Mouse (Mus musculus): ENCODE data around the gene Ccdc173. TPM values are rescaled to one million over a fixed set of nuclear protein-coding genes. Genes with fewer than 3 reads are reported as not detected.
"Not testable (repeated sequence)": the region's sequence is repeated elsewhere in the genome, so short reads cannot be mapped to it uniquely, and the experiment has no call there.

Gene Ccdc173
- polyA plus RNA-seq, 1 experiment from 2014 or later = 2.4 TPM

- ATAC-seq = peak; percentile 86
- peak overlapping the region; percentile 65 for H3K4me2 ChIP-seq (ENCODE audit: low read length)
- WGBS = 1% methylated on average over 30 of the region's 45 CpGs
- peak overlapping the region; percentile 97 for H3K27ac ChIP-seq (ENCODE audit: low read depth, low read length)
- peak overlapping the region; percentile 77 for H3K4me3 ChIP-seq (ENCODE audit: low read length)
- no peaks in the 10 kb centered on the region for H3K27me3 ChIP-seq (replicated peaks; ENCODE audit: control insufficient read depth, insufficient read depth, low read length)
- H3K9me3 ChIP-seq (ENCODE audit: control insufficient read depth, low read length) = no peaks in the 10 kb centered on the region
- peaks cover 27% of the 10 kb centered on the region for H3K4me1 ChIP-seq (ENCODE audit: control insufficient read depth, insufficient read depth, low read depth, low read length)
- peak overlapping the region; percentile 99 for H3K9ac ChIP-seq (ENCODE audit: low read depth, low read length)
- H3K36me3 ChIP-seq (ENCODE audit: control insufficient read depth, insufficient read depth, low read length) = no peaks in the 10 kb centered on the region
These were observed 33.8 kb upstream of the Ccdc173 start for GRCm38 (mm10) chr2:69823129-69823677.

DNA sequence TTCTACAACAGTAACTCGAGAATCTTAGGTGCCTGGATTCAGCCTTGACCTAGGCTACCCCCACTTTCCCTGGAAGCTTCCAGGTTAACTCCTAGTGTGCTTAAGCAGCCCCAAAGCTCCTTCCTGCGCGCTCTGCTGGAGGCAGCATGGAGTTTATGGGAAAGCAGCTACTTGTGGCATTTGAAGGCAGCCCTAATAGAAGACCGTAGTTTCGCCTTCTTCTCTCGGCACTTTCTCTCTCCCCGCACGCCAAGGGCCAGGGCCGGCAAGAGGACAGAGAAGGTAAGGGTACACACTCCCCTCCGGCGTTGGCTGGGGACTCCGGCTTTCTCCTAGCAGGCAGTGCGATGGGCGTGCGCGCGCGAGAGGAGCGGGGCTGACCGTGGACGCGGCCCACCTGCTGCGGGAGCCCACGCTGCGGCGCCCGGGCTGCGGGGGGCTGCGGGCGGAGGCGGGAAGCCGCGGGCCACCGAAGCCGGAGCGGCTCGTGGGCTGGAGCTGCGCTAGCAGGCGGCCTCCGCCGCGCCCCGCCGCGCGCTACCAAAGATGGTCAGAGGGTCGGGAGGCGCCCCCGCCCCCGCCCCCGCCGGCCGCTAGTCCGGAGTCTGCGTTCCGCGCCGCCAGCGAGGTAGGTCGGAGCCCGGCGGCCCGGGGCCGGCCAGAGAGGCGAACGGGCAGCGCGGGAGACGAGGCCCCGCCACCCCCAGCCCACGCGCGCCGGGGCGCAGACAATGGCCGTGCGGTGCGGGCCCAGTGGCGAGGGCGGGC is 33.2 kb upstream of the Ccdc173 start:
- WGBS = 0% methylated on average over 45 of the region's 80 CpGs
- Histone ChIP-seq H3K36me3 (ENCODE audit: control insufficient read depth, insufficient read depth, low read length) (no peaks in the 10 kb centered on the region), H3K9me3 (ENCODE audit: control insufficient read depth, low read length) (no peaks in the 10 kb centered on the region), H3K4me3 (ENCODE audit: low read length) (peak overlapping the region; percentile 77), H3K4me2 (ENCODE audit: low read length) (peak overlapping the region; percentile 65), H3K27ac (ENCODE audit: low read depth, low read length) (peak overlapping the region; percentile 97), H3K9ac (ENCODE audit: low read depth, low read length) (peak overlapping the region; percentile 99), H3K4me1 (ENCODE audit: control insufficient read depth, insufficient read depth, low read depth, low read length) (peaks cover 25% of the 10 kb centered on the region), H3K27me3 (replicated peaks; ENCODE audit: control insufficient read depth, insufficient read depth, low read length) (no peaks in the 10 kb centered on the region)
- peak; percentile 83 for ATAC-seq

GRCm38 (mm10) chr2:69821711-69822110 is 32.3 kb upstream of the Ccdc173 start, which contains the start of gene Klhl23:
TSS of gene Klhl23 (plus strand) at chr2:69821944.
- H3K4me2 ChIP-seq (ENCODE audit: low read length) = peak within 1 kb of the TSS; percentile 65
- H3K27me3 ChIP-seq (replicated peaks; ENCODE audit: control insufficient read depth, insufficient read depth, low read length) = no peaks in the 10 kb centered on the region
- ATAC-seq = no peak
- H3K36me3 ChIP-seq (ENCODE audit: control insufficient read depth, insufficient read depth, low read length) = no peaks in the 10 kb centered on the region
- peaks cover 25% of the 10 kb centered on the region for H3K4me1 ChIP-seq (ENCODE audit: control insufficient read depth, insufficient read depth, low read depth, low read length)
- H3K9me3 ChIP-seq (ENCODE audit: control insufficient read depth, low read length) = no peaks in the 10 kb centered on the region
- WGBS = 20% methylated on average over 8 of the region's 8 CpGs
- peak within 1 kb of the TSS; percentile 99 for H3K9ac ChIP-seq (ENCODE audit: low read depth, low read length)
- peak within 1 kb of the TSS; percentile 97 for H3K27ac ChIP-seq (ENCODE audit: low read depth, low read length)
- peak within 1 kb of the TSS; percentile 77 for H3K4me3 ChIP-seq (ENCODE audit: low read length)

- Histone ChIP-seq H3K4me2 (ENCODE audit: low read length) (no peak overlapping the region), H3K4me3 (ENCODE audit: low read length) (no peak overlapping the region), H3K9ac (ENCODE audit: low read depth, low read length) (no peak overlapping the region), H3K4me1 (ENCODE audit: control insufficient read depth, insufficient read depth, low read depth, low read length) (peaks cover 18% of the 10 kb centered on the region), H3K27ac (ENCODE audit: low read depth, low read length) (no peak overlapping the region), H3K27me3 (replicated peaks; ENCODE audit: control insufficient read depth, insufficient read depth, low read length) (no peaks in the 10 kb centered on the region), H3K9me3 (ENCODE audit: control insufficient read depth, low read length) (no peaks in the 10 kb centered on the region), H3K36me3 (ENCODE audit: control insufficient read depth, insufficient read depth, low read length) (no peaks in the 10 kb centered on the region)
- ATAC-seq = no peak
- WGBS = 70% methylated on average over 1 of the region's 1 CpGs
These were observed 30.8 kb upstream of the Ccdc173 start for GRCm38 (mm10) chr2:69820201-69820600.

DNA sequence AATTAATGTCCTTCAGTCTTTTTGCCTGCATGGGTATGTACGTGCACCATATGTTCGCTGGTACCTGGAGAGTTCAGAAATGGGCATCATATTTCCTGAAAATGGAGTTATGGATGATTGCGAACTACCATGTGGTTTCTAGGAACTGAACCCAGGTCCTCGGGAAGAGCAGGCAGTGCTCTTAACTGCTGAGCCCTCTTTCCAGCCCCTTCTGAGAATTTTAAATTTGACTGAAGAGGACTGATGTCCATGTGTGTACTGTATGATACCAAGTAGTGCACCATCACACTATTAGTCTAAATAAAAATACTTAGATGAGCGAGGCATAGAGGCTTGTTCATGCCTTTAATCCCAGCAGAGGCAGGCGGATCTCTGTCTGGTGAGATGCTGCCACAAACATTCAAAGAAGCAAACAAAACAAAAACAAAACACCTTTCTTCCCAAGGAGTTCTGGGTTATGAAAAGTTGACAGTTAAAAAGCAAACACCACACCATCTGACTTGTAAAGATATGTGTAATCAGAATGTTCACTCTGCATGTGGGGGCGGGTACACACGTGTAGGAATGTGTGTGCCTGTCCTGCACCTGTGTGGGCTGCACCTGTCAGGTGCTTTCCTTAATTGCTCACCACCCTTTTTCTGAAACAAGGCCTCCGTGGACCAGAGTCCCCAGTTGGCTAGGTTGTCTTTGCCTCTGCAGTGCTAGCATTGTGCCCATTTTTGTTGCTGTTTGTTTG is 29.1 kb upstream of the Ccdc173 start:
- H3K27me3 ChIP-seq (replicated peaks; ENCODE audit: control insufficient read depth, insufficient read depth, low read length) = no peaks in the 10 kb centered on the region
- no peaks in the 10 kb centered on the region for H3K9me3 ChIP-seq (ENCODE audit: control insufficient read depth, low read length)
- H3K36me3 ChIP-seq (ENCODE audit: control insufficient read depth, insufficient read depth, low read length) = no peaks in the 10 kb centered on the region
- 88% methylated on average over 9 of the region's 9 CpGs for WGBS
- no peak overlapping the region for H3K9ac ChIP-seq (ENCODE audit: low read depth, low read length)
- H3K4me1 ChIP-seq (ENCODE audit: control insufficient read depth, insufficient read depth, low read depth, low read length) = peaks cover 7% of the 10 kb centered on the region
- no peak overlapping the region for H3K27ac ChIP-seq (ENCODE audit: low read depth, low read length)
- H3K4me3 ChIP-seq (ENCODE audit: low read length) = no peak overlapping the region
- no peak for ATAC-seq
- H3K4me2 ChIP-seq (ENCODE audit: low read length) = no peak overlapping the region

DNA sequence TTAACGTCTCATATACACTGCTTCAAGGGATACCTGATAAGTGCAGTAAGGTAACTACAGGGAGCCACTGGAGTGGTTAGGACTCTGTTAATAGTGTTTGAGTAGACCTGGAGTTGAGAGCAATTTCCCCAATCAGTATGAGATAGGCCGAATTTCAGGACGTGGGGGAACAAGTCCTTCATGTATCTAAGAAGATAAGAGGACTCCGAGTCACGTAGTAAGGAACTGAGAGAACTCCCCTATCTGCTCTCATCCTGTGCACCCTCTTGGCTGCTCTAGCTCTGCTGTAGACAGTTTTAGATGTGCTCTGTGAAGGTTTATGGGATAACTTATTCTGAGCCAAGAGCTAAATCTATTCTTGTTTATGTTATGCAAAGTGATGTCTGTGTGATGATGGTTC is 27.2 kb upstream of the Ccdc173 start:
- 87% methylated on average over 5 of the region's 5 CpGs for WGBS
- ATAC-seq = no peak

DNA sequence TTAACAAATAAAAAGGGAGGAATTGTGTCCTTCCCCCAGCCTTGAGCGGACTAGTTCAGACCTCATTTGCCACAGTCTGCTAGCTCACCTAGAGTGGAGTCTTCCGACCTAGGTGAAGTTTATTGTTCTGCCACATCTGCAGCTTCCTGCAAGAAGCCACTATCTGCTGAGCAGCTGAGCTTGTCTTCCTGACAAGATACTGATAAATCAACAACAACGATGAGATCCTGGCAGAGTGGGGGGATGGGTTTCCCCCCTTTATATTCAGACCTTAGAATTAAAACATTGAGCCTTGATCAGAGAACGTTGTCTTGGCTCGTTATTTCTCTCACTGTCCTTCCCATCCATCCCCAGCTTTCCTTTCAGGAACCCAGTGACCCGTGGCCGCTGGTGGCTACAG is 22.0 kb upstream of the Ccdc173 start:
- 63% methylated on average over 7 of the region's 7 CpGs for WGBS
- not testable (repeated sequence) for H3K36me3 ChIP-seq (ENCODE audit: control insufficient read depth, insufficient read depth, low read length); H3K9me3 ChIP-seq (ENCODE audit: control insufficient read depth, low read length); H3K4me3 ChIP-seq (ENCODE audit: low read length); H3K9ac ChIP-seq (ENCODE audit: low read depth, low read length); H3K4me2 ChIP-seq (ENCODE audit: low read length); H3K27ac ChIP-seq (ENCODE audit: low read depth, low read length); H3K27me3 ChIP-seq (replicated peaks; ENCODE audit: control insufficient read depth, insufficient read depth, low read length); H3K4me1 ChIP-seq (ENCODE audit: control insufficient read depth, insufficient read depth, low read depth, low read length); ATAC-seq

More for the DNA sequence above, 27.2 kb upstream of the Ccdc173 start:
- Histone ChIP-seq H3K36me3 (ENCODE audit: control insufficient read depth, insufficient read depth, low read length) (no peaks in the 10 kb centered on the region), H3K4me1 (ENCODE audit: control insufficient read depth, insufficient read depth, low read depth, low read length) (peaks cover 2% of the 10 kb centered on the region), H3K9ac (ENCODE audit: low read depth, low read length) (no peak overlapping the region), H3K4me3 (ENCODE audit: low read length) (no peak overlapping the region), H3K27me3 (replicated peaks; ENCODE audit: control insufficient read depth, insufficient read depth, low read length) (no peaks in the 10 kb centered on the region), H3K9me3 (ENCODE audit: control insufficient read depth, low read length) (no peaks in the 10 kb centered on the region), H3K27ac (ENCODE audit: low read depth, low read length) (no peak overlapping the region), H3K4me2 (ENCODE audit: low read length) (no peak overlapping the region)

GRCm38 (mm10) chr2:69810169-69810568 is 20.8 kb upstream of the Ccdc173 start:
- H3K4me2 ChIP-seq (ENCODE audit: low read length) = no peak overlapping the region
- no peak overlapping the region for H3K27ac ChIP-seq (ENCODE audit: low read depth, low read length)
- no peak for ATAC-seq
- no peaks in the 10 kb centered on the region for H3K4me1 ChIP-seq (ENCODE audit: control insufficient read depth, insufficient read depth, low read depth, low read length)
- 72% methylated on average over 15 of the region's 15 CpGs for WGBS
- H3K27me3 ChIP-seq (replicated peaks; ENCODE audit: control insufficient read depth, insufficient read depth, low read length) = no peaks in the 10 kb centered on the region
- no peaks in the 10 kb centered on the region for H3K9me3 ChIP-seq (ENCODE audit: control insufficient read depth, low read length)
- H3K4me3 ChIP-seq (ENCODE audit: low read length) = no peak overlapping the region
- H3K9ac ChIP-seq (ENCODE audit: low read depth, low read length) = no peak overlapping the region
- no peaks in the 10 kb centered on the region for H3K36me3 ChIP-seq (ENCODE audit: control insufficient read depth, insufficient read depth, low read length)

DNA sequence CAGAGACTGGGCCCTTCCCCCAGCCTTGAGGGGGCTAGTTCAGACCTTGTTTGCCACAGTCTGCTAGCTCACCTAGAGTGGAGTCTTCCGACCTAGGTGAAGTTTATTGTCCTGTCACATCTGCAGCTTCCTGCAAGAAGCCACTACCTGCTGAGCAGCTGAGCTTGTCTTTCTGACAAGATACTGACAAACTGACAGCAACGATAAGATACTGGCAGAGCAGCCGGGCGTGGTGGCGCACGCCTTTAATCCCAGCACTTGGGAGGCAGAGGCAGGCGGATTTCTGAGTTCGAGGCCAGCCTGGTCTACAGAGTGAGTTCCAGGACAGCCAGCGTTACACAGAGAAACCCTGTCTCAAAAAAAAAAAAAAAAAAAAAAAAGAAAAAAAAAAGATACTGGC is 15.3 kb upstream of the Ccdc173 start:
- not testable (repeated sequence) for H3K9me3 ChIP-seq (ENCODE audit: control insufficient read depth, low read length); H3K4me1 ChIP-seq (ENCODE audit: control insufficient read depth, insufficient read depth, low read depth, low read length); H3K4me2 ChIP-seq (ENCODE audit: low read length); H3K27me3 ChIP-seq (replicated peaks; ENCODE audit: control insufficient read depth, insufficient read depth, low read length); H3K36me3 ChIP-seq (ENCODE audit: control insufficient read depth, insufficient read depth, low read length); H3K9ac ChIP-seq (ENCODE audit: low read depth, low read length); H3K27ac ChIP-seq (ENCODE audit: low read depth, low read length); ATAC-seq; H3K4me3 ChIP-seq (ENCODE audit: low read length)
- WGBS = 89% methylated on average over 8 of the region's 9 CpGs

Data from hindbrain, embryonic 16.5 days (tissue).